Mouse (Mus musculus) brown adipose tissue, adult 24 weeks (tissue): ENCODE results near the gene Gclc. TPM values are rescaled to one million over a fixed set of nuclear protein-coding genes. Genes with fewer than 3 reads are reported as not detected.
"Not testable (repeated sequence)": the region's sequence is repeated elsewhere in the genome, so short reads cannot be mapped to it uniquely, and the experiment has no call there.

ENCODE experiments used
- H3K27ac ChIP-seq: fragments of 200-500 bp; replicated peaks from 2 replicates; pipeline ENCODE4 v1.5.1; 2012; ENCODE audit warnings: low read depth, mild to moderate bottlenecking, low read length
- H3K4me1 ChIP-seq: fragments of 200-500 bp; 2 replicates; pipeline ENCODE4 v1.6.1; 2012; ENCODE audit warnings: low read length, mixed read lengths; ENCODE audit not compliant: control insufficient read depth, insufficient read depth, insufficient read length
- H3K4me3 ChIP-seq: fragments of 200-500 bp; 2 replicates; pipeline ENCODE4 v1.5.1; 2012; ENCODE audit warnings: low read depth, mild to moderate bottlenecking, low read length, moderate library complexity; ENCODE audit not compliant: insufficient read depth
- polyA plus RNA-seq: library from polyadenylated mRNA; stranded (reverse); fragments of >200 nt; gene quantifications from 2 replicates; pipeline ENCODE4 v1.2.4, GENCODE M21; 2012; ENCODE audit not compliant: missing spikeins, insufficient read depth, insufficient read length

Gene Gclc
- polyA plus RNA-seq, 1 experiment = 11.1 TPM

- Histone ChIP-seq H3K4me1 (no peaks in the 10 kb centered on the region), H3K4me3 (no peak overlapping the region), H3K27ac (no peak overlapping the region)
Measured at GRCm38 (mm10) chr9:77726018-77726684, 28.2 kb upstream of the Gclc start.

- Histone ChIP-seq H3K27ac (no peak overlapping the region), H3K4me3 (no peak overlapping the region), H3K4me1 (no peaks in the 10 kb centered on the region)
Measured at GRCm38 (mm10) chr9:77727012-77727411, 27.3 kb upstream of the Gclc start.

- Histone ChIP-seq H3K27ac (no peak overlapping the region), H3K4me3 (no peak overlapping the region), H3K4me1 (no peaks in the 10 kb centered on the region)
Measured at GRCm38 (mm10) chr9:77732067-77732466, 22.3 kb upstream of the Gclc start.

- Histone ChIP-seq H3K4me1 (no peaks in the 10 kb centered on the region), H3K27ac (no peak overlapping the region), H3K4me3 (no peak overlapping the region)
Measured at GRCm38 (mm10) chr9:77737298-77738041, 16.9 kb upstream of the Gclc start.

DNA sequence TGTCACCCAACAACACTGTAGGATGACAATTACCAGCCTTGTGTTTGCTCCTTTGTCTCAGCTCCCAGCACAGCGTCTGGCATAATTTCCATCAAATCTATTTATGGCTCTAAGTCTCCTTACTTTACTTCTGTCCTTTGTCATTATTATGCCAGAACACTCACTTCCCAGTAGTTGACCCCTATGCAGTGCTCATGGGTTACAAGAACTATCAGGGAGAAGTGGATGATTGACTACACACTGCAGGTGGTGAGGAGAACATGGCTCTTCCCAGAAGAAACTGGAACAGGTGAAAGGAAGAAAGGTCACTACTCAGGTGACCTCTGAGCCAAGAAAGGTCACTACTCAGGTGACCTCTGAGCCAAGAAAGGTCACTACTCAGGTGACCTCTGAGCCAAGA is 12.9 kb upstream of the Gclc start:
- Histone ChIP-seq H3K4me1 (no peaks in the 10 kb centered on the region), H3K27ac (no peak overlapping the region), H3K4me3 (no peak overlapping the region)

DNA sequence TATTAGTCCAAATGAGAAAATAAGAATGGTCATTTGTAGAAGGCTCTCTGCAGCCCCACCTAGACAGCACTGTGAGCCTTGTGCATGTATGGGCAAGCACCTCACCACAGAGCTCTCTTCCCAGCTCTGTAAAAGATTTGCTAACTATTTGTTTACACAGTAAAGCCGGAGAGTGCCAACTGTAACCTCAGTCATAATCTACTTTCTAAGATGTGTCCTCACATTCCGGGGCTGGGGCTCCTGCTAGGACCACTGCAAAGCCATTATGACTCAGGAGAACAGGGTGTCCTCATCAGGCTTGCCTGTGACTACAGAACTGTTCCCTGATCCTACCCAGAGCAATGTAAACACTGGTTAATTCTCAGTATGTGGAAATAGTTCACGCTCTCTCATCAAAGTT is 9.5 kb upstream of the Gclc start:
- Histone ChIP-seq H3K4me1 (no peaks in the 10 kb centered on the region), H3K4me3 (no peak overlapping the region), H3K27ac (no peak overlapping the region)

GRCm38 (mm10) chr9:77746315-77746714 is 8.0 kb upstream of the Gclc start:
- no peak overlapping the region for H3K4me3 ChIP-seq
- H3K27ac ChIP-seq = no peak overlapping the region

GRCm38 (mm10) chr9:77748292-77748691 is 6.0 kb upstream of the Gclc start:
- not testable (repeated sequence) for H3K4me3 ChIP-seq, H3K27ac ChIP-seq

More at GRCm38 (mm10) chr9:77746315-77746714, 8.0 kb upstream of the Gclc start:
- H3K4me1 ChIP-seq = no peaks in the 10 kb centered on the region

DNA sequence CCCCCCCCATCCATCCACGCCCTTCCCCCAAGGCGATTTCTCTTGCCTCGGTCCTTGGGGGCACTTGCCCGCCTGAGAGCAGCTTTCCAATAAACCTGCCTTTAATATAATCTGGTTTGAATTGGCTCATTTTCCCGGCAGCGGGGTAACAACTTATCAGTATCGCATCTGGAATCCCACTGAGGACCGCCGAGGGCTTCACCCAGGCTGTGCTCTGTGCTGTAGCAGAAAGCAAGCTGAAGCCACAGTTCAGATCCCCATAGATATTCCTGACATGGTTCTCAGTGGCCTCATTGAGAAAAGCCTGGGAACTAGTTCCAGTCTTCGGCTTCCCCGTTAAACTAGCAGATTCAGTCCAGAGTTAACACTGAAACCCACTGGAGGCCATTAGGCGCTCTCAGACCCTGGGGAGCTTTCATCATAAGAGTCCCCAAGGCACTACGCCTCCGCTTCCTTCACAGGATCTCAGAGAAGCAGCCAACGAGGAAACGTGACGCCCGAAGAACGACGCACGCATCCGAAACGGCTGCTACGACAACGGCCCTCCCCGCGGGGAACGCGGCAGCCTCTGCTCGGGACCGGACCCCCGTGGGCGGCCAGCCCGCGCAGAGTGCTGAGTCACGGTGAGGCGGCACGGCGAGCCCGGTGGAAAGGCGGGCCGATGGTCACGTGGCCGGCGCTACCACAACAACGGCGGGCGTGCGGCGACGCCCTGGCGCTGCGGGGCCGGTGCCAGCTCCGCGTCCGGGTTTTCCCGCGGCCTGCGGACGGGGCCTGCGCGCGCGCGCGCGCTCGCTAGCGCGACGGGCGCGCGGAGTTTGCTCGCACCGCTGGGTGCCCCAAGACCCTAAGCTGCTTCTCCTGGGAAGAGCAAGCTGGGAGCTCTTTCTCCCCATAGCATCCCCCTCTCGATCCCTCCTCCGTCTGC is 3.9 kb upstream of the Gclc start:
- peak overlapping the region; percentile 91 for H3K27ac ChIP-seq
- H3K4me3 ChIP-seq = peak overlapping the region; percentile 77
- no peaks in the 10 kb centered on the region for H3K4me1 ChIP-seq

More at GRCm38 (mm10) chr9:77748292-77748691, 6.0 kb upstream of the Gclc start:
- not testable (repeated sequence) for H3K4me1 ChIP-seq

- Histone ChIP-seq H3K4me3 (peak overlapping the region; percentile 77), H3K27ac (peak overlapping the region; percentile 73), H3K4me1 (no peaks in the 10 kb centered on the region)
Measured at GRCm38 (mm10) chr9:77751091-77751521, 3.2 kb upstream of the Gclc start.

DNA sequence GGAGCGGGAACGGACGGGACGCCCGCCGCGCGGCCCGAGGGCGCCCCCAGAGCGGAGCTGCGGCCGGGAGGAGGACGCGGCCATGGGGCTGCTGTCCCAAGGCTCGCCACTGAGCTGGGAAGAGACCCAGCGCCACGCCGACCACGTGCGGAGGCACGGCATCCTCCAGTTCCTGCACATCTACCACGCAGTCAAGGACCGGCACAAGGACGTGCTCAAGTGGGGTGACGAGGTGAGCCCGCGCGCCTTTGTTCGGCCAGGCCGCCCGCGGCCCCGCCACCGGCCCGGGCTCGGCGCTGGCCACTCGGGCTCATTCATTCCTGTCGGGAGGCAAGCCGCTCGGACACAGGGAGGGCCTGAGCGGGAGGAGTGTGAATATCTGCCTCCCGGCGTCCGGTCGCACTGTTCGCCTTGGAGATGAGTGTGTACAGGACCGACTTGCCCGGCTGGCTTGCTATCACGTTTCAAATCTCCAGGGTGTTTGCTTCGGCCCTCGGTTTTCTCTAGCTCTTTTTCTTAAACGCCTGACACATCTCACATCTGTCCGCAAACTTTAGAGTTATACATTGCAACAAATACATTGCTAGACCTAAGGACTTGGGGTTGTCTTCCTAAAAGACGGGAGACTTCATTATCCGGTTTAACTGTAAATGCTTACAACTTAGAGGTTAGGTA is 530 bp downstream of the Gclc start:
- H3K4me3 ChIP-seq = peak overlapping the region; percentile 75
- no peaks in the 10 kb centered on the region for H3K4me1 ChIP-seq
- peak overlapping the region; percentile 4 for H3K27ac ChIP-seq

DNA sequence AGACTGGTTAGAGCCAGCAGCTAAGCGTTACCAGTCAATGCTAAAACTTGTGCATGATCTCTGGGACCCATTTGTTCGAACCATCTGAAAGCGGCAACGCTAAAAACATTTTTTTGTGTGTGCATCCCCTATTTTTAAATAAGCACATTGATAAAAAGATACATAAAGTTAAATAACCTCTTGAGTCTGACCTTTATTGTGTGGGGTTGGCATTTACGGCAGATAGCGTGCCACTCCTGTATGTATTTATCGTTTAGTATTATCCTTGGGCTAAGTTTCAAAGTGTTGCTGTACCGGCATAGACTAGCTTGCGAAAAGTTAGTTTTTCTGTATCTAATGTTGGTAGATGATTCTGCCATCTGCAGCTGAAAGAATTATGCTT is 1.1 kb downstream of the Gclc start:
- no peak overlapping the region for H3K27ac ChIP-seq
- H3K4me3 ChIP-seq = peak overlapping the region; percentile 75
- no peaks in the 10 kb centered on the region for H3K4me1 ChIP-seq

DNA sequence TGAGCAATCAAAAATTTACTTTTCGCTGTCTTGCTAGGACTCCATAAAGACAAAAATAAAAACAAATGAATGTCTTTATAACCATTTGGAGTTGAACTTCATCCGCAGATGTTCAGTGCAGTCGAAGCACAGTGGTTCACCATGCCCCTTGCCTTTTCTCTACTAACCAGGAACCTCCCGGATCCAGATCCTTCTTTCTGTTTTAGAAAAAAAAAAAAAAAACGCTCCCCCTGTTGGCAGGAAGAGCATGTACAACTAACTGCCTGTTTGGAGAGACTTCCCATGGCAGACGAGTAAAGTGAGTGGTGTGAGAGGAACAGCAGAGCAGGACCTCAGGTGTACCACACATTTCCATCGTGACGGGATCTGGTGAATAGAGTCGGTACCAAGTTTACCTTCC is 1.7 kb downstream of the Gclc start:
- Histone ChIP-seq H3K4me3 (peak overlapping the region; percentile 50), H3K27ac (no peak overlapping the region), H3K4me1 (no peaks in the 10 kb centered on the region)

DNA sequence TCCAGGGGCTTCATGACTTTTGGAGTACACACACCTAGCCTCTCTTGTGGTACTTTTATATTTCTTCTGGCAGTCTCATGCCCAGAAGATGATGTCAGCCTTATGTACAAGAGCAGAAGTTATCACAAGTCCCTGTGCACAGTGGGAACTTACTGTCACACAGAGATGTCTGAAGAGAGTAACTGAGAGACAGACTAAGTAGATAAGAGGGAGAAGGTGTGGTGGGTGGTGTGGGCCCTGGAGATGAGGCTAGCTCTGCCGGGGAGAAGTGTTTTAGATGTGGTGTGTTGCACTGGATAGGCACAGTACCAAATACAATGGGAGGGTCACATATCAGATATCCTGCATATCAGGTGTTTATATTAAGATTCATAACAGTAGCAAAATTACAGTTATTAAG is 3.0 kb downstream of the Gclc start:
- Histone ChIP-seq H3K27ac (no peak overlapping the region), H3K4me3 (no peak overlapping the region), H3K4me1 (no peaks in the 10 kb centered on the region)

- H3K4me1 ChIP-seq = no peaks in the 10 kb centered on the region
- no peak overlapping the region for H3K27ac ChIP-seq
- H3K4me3 ChIP-seq = no peak overlapping the region
Measured at GRCm38 (mm10) chr9:77758481-77758880, 4.1 kb downstream of the Gclc start.
